ENCODE assay signal across 9 mouse cellular contexts in genomic region chr1:54070121-54070520, GRCm38 (mm10).
"Had no signal": no experiment of that assay in that cellular context is flagged by ENCODE, and none has a peak within 500 bp of the region (broad histone marks: within the 10 kb centered on the region; RNA-seq: fewer than 3 reads in every experiment).

No protein-coding gene starts in this region.

- H3K27ac ChIP-seq: kidney, postnatal 0 days; layer of hippocampus, adult 2 months; liver, embryonic 15.5 days; midbrain, embryonic 13.5 days had no signal

- H3K9me3 ChIP-seq: liver, embryonic 15.5 days; midbrain, embryonic 13.5 days had no signal

- H3K4me2 ChIP-seq: liver, embryonic 11.5 days; liver, embryonic 15.5 days; lung, embryonic 14.5 days; midbrain, embryonic 13.5 days had no signal

- DNase-seq: kidney, postnatal 4 days; lung, embryonic 14.5 days; right cerebral cortex, postnatal 14 days; thymus, postnatal 36 days had no signal

- H3K9ac ChIP-seq: liver, embryonic 15.5 days; lung, embryonic 14.5 days; midbrain, embryonic 13.5 days had no signal

- H3K4me1 ChIP-seq: liver, embryonic 15.5 days; midbrain, embryonic 13.5 days had no signal

- H3K4me3 ChIP-seq: layer of hippocampus, adult 2 months; liver, embryonic 15.5 days; midbrain, embryonic 13.5 days had no signal

- H3K27me3 ChIP-seq: liver, embryonic 15.5 days; midbrain, embryonic 13.5 days had no signal

- ATAC-seq: midbrain, embryonic 13.5 days had no signal

- H3K36me3 ChIP-seq: liver, embryonic 15.5 days; midbrain, embryonic 13.5 days had no signal
